Mouse (Mus musculus): ENCODE results near the gene Tenm4. TPM values are rescaled to one million over a fixed set of nuclear protein-coding genes. Genes with fewer than 3 reads are reported as not detected.

The Tenm4 gene
- total RNA-seq, 2 experiments from 2014 or later = 96.7 to 119 TPM

DNA sequence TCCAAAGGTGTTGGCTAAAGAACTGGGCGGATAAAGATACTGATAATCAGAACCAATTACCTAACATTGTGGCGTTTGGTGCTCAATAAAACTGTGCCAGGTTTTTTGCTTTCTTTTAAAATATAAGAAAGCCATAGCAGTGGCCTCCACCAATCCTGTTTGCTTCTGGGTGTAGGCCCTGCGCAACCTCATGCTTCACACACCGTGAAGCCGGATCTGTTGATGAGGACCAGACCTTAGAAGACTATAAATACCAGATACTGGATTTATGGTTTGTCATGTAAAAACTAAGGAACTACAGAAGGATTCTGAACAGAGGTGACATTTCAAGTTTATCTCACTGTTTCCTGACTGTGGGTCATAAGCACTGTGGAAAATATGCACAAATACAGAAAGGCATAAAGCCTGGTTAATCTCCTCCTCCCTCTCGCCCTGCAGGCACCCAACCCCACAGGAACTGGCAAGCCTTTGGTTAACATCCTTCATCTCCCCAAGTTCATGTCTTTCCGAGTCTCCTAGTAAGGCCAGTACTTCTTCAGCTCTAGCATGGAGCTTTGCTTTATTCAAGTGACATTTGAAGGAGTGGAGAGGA is 340.1 kb downstream of the Tenm4 start:
- no peak for DNase-seq (ENCODE audit: extremely low spot score in 1 of 2, low spot score in 1 of 2)

DNA sequence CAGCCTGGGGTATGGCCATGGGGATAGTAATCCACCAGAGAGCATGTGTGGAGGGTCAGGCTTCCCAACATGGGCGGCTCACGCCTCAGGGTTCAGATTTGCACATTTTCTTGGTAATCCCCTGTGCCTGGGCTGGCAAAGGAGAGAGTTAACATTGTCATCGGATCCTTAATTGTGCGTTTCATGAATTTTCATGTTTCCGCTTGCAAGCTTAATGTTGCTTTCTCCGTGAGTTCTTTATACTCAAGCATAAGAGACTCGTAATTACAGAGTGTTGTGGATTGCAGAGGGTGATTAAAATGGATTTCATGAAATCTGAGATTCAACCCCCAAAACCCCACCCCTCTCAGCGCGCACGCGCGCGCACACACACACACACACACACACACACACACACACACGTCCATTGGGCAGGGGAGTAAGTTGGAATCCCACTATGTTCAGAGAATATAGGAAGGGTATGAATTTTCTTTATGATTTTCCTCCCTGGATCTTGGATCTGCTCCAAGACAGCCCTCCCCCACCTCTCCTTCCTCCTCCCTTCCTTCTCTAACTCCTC is 341.0 kb downstream of the Tenm4 start:
- no peak for DNase-seq (ENCODE audit: extremely low spot score in 1 of 2, low spot score in 1 of 2)

DNA sequence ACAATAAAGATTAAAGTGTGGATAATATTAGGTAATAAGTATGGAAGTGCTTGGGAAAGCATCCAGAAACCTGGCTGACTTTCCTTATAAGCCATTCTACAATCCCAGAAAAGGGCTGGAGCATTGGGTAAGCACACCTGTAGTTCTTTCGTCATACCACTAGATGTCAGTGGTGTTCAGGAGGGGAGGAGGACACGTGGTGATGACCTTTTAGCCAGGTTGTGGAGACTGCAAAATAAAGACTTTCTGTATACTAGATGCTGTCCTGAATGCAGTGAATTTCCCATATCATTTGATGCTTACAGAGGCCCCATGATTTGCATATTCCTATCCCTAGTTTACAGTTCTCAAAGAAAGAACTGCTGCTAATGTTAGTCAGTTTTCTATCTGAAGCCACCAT is 348.2 kb downstream of the Tenm4 start:
- DNase-seq (ENCODE audit: extremely low spot score in 1 of 2, low spot score in 1 of 2) = no peak

- peak in 1 of 2 experiments; percentile 21 for DNase-seq (ENCODE audit: extremely low spot score in 1 of 2, low spot score in 1 of 2)
Observed at GRCm38 (mm10) chr7:96521956-96522355, 350.9 kb downstream of the Tenm4 start.

GRCm38 (mm10) chr7:96523673-96524072 is 352.6 kb downstream of the Tenm4 start:
- no peak for DNase-seq (ENCODE audit: extremely low spot score in 1 of 2, low spot score in 1 of 2)

- no peak for DNase-seq (ENCODE audit: extremely low spot score in 1 of 2, low spot score in 1 of 2)
Observed at GRCm38 (mm10) chr7:96524486-96525205, 353.6 kb downstream of the Tenm4 start.

- DNase-seq (ENCODE audit: extremely low spot score in 1 of 2, low spot score in 1 of 2) = no peak
Observed at GRCm38 (mm10) chr7:96525344-96525743, 354.3 kb downstream of the Tenm4 start.

DNA sequence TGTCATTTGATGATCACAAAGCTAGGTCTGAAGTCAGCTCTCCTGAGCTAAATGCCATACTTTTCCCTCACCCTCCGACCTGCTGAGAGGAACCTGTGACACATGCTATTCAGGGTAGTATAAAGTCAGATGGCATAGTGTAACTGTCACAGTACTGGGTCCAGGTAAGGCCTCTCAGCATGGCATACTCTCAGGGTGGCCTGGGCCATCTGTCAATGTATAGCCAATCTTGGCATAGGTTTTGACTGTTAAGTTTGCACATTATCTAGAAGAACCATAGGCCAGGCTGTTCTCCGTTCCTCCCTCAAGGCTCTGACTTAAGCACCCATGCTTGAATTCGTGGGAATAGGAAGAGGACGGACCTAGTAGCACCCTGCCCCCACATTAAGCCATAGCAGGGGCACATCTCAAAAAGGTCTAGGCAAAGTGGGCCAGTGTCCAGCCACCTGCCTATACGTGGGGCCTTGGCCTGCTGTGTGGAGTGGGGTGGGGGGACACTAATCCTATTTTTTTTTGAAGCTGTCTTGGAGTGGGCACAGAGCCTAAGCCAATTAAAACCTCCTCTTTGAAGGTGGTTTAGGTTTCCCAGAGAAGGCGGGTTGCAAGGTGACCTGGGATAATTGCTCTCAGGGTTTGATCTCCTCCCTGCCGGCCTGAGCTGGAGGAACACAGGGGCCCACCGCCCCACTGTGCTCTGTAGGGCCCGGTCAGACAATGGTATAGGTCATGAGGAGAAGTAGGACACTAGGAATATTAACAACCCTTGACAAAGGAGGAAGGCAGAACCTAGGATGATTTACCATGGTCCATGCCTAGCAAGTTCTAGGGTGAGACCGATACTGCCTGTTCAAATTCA is 359.8 kb downstream of the Tenm4 start:
- DNase-seq (ENCODE audit: extremely low spot score in 1 of 2, low spot score in 1 of 2) = no peak

GRCm38 (mm10) chr7:96531954-96532737 is 361.1 kb downstream of the Tenm4 start:
- DNase-seq (ENCODE audit: extremely low spot score in 1 of 2, low spot score in 1 of 2) = no peak

DNA sequence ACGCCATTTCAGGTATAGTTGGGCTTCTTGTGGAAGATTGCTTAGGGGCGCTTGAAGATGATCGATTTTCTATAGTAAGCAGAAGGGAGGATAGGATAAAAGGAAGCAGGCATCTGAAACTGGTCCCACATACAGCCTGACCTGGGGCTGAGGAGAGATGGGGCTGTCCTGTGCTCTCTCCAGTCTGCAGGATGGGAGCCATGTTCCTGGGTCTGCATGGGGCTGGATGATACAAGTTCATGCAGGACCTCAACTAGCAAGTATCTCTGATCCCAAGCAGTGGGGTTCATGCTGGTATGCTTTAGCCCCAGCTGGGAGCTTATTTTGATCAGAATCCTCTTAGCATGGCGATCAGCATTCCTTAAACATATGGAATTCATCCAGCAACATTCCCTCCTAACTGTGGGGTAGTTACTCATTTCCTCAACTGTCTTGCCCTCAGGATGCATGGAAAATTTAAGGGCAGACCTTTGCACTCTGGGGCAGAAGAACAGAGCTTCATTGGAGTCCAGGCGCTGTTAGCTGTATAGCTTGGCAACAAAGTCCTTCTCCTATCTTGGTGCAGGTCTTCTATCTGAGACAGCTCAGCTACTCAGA is 361.9 kb downstream of the Tenm4 start:
- no peak for DNase-seq (ENCODE audit: extremely low spot score in 1 of 2, low spot score in 1 of 2)

GRCm38 (mm10) chr7:96536313-96536880 is 365.4 kb downstream of the Tenm4 start:
- DNase-seq (ENCODE audit: extremely low spot score in 1 of 2, low spot score in 1 of 2) = no peak

- DNase-seq (ENCODE audit: extremely low spot score in 1 of 2, low spot score in 1 of 2) = no peak
Observed at GRCm38 (mm10) chr7:96539248-96540034, 368.4 kb downstream of the Tenm4 start.

GRCm38 (mm10) chr7:96540458-96541096 is 369.5 kb downstream of the Tenm4 start:
- DNase-seq (ENCODE audit: extremely low spot score in 1 of 2, low spot score in 1 of 2) = no peak

DNA sequence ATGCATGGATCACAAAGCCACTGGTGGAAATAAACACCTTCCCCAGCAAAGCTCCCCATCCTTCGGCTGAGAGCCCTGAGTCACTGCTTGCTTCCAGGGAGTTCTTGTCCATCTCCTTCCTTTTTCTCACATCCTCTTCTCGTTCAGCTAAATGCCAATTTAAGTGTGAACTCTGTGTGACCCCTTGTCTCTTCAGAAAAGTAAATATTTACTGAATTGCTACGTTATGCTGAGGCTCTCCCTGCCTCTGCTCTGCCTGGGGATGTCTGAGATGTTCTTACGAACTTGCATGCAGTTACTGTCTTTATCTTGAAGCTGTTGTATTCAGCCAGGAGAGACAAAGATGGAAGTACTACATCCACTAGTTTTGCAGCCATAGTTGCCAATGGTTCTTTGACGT is 374.9 kb downstream of the Tenm4 start:
- no peak for DNase-seq (ENCODE audit: extremely low spot score in 1 of 2, low spot score in 1 of 2)

GRCm38 (mm10) chr7:96551809-96552208 is 380.8 kb downstream of the Tenm4 start:
- DNase-seq (ENCODE audit: extremely low spot score in 1 of 2, low spot score in 1 of 2) = no peak

DNA sequence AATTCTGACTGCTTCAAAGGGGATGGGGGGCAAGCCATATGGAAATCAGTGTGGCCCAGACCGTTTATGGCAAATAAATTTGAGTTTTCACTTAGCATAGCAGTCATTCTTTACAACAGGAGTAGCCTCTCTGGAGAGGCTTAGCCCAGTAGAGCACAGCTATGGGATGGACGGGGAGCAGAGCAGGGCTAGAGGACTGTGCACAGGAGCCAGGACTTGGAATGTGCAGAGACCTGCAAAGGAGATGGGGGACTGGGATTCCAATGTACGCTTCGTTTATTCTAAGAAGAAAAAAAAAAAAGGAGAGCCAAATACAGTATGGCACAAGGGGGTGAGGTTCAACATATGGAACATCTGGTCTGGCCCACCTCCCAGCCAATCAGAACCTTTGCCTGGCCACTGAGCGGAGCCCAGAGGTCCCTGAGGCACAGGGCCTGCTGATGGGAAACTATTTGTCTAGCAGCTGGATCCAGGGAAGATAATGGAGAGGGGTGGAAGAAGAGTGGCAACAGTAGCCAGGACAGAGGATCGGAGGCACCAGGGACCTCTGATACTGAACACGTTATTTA is 381.3 kb downstream of the Tenm4 start:
- DNase-seq (ENCODE audit: extremely low spot score in 1 of 2, low spot score in 1 of 2) = no peak

DNA sequence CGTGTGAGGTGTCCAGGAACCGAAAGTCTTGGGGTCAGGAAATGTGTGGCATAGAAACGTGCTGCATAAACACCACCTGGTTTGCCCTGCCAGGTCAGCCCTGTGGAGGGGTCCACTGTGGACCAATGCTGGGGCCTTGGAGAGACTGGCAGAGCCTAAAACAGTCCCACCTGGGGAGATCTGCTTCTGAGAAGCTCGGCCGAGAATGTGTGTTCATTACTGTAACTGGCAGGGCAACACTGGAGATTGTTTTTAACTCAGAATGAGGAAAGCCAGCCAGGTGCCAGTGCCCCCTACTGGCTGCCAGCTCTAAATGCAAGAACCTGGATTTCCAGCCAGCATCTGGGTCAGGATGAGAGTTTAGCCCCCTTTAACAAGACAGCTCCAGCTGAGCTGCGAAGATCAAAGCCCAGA is 383.2 kb downstream of the Tenm4 start:
- peak; percentile 42 to 46 for DNase-seq (ENCODE audit: extremely low spot score in 1 of 2, low spot score in 1 of 2)

DNA sequence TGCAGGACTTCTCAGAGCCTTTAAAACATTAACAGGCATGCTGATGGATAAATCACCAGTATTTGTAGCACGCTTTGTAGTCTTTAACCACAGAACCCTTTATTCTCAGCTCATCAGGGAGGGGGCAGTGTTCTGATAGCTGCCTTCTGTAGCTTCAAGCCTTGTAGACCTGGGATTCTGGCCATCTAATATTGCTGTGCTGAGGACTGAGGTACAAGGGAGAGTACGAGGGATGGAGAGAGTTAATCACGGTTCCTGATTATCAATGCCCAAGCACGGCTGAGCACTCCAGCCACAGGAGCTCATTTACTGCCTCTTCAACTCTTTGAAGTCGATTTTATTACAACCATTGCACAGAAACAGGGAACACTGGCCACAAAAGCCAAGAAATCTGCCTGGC is 384.2 kb downstream of the Tenm4 start:
- no peak for DNase-seq (ENCODE audit: extremely low spot score in 1 of 2, low spot score in 1 of 2)
